ENCODE assay signal across 7 mouse cellular contexts in genomic region chr6:4762252-4762651, GRCm38 (mm10). TPM values are rescaled to one million over a fixed set of nuclear protein-coding genes. Genes with fewer than 3 reads are reported as not detected.
DNase-seq lines count a peak whose midpoint lies in the region; ATAC-seq and TF ChIP-seq lines count a peak whose summit lies in the region.

No protein-coding gene starts in this region.

- H3K36me3 ChIP-seq in limb, embryonic 11.5 days (ENCODE audit: control insufficient read depth, insufficient read depth, low read length): peaks cover 4% of the 10 kb centered on the region; the same call in 1 of the 2 replicates
- peaks cover 33% of the 10 kb centered on the region for H3K36me3 ChIP-seq in limb, embryonic 10.5 days
- H3K36me3 ChIP-seq in limb, embryonic 14.5 days (ENCODE audit: control insufficient read depth, insufficient read depth, low read length): no peaks in the 10 kb centered on the region
- H3K36me3 ChIP-seq in splenic B cell, adult 2 months (ENCODE audit: control insufficient read depth, insufficient read depth, low read length, poor library complexity, severe bottlenecking): no peaks in the 10 kb centered on the region

- ATAC-seq in limb, embryonic 11.5 days (ENCODE audit: insufficient number of reproducible peaks, low FRiP score, low TSS enrichment, low read depth): peak; percentile 99
- peak; percentile 77 for ATAC-seq in erythroid progenitor cell, adult 5-6 weeks (replicated peaks; ENCODE audit: low FRiP score, poor library complexity, severe bottlenecking)
- ATAC-seq in limb, embryonic 14.5 days (ENCODE audit: low FRiP score, low read depth): peak; percentile 91
- no peak for ATAC-seq in activated CD4-positive, CD25-positive, alpha-beta regulatory T cell, adult 4 months

- no peak overlapping the region for H3K4me2 ChIP-seq in limb, embryonic 11.5 days (ENCODE audit: low read depth, severe bottlenecking)
- no peak overlapping the region for H3K4me2 ChIP-seq in limb, embryonic 14.5 days (replicated peaks; ENCODE audit: low read depth, low read length, severe bottlenecking)

- no peak for DNase-seq in limb, embryonic 11.5 days (ENCODE audit: low spot score)
- no peak for DNase-seq in limb, embryonic 10.5 days (ENCODE audit: low spot score)
- no peak for DNase-seq in limb, embryonic 14.5 days (ENCODE audit: low spot score)
- DNase-seq in splenic B cell, adult 2 months (ENCODE audit: low read depth, low spot score): peak; percentile 16
- no peak for DNase-seq in right cerebral cortex, postnatal 25 days

- H3K27ac ChIP-seq in limb, embryonic 11.5 days (replicated peaks; ENCODE audit: low read depth, low read length): no peak overlapping the region
- no peak overlapping the region for H3K27ac ChIP-seq in limb, embryonic 10.5 days
- no peak overlapping the region for H3K27ac ChIP-seq in limb, embryonic 14.5 days (replicated peaks; ENCODE audit: low read depth, low read length)

- no peaks in the 10 kb centered on the region for H3K4me1 ChIP-seq in limb, embryonic 11.5 days (ENCODE audit: control insufficient read depth, insufficient read depth, low read length)
- H3K4me1 ChIP-seq in limb, embryonic 10.5 days: no peaks in the 10 kb centered on the region
- no peaks in the 10 kb centered on the region for H3K4me1 ChIP-seq in limb, embryonic 14.5 days (ENCODE audit: control insufficient read depth, insufficient read depth, low read length)

- no peaks in the 10 kb centered on the region for H3K9me3 ChIP-seq in limb, embryonic 11.5 days (ENCODE audit: control insufficient read depth, low read length)
- no peaks in the 10 kb centered on the region for H3K9me3 ChIP-seq in limb, embryonic 10.5 days (replicated peaks)
- no peaks in the 10 kb centered on the region for H3K9me3 ChIP-seq in limb, embryonic 14.5 days (ENCODE audit: control insufficient read depth, low read length)

- no peaks in the 10 kb centered on the region for H3K27me3 ChIP-seq in limb, embryonic 11.5 days (ENCODE audit: control insufficient read depth, insufficient read depth, low read length)
- H3K27me3 ChIP-seq in limb, embryonic 10.5 days (ENCODE audit: low read depth, poor library complexity, severe bottlenecking): no peaks in the 10 kb centered on the region
- H3K27me3 ChIP-seq in limb, embryonic 14.5 days (ENCODE audit: control insufficient read depth, insufficient read depth, low read length): no peaks in the 10 kb centered on the region
- H3K27me3 ChIP-seq in splenic B cell, adult 2 months (ENCODE audit: control insufficient read depth, insufficient read depth, low read length, poor library complexity, severe bottlenecking): no peaks in the 10 kb centered on the region

- no peak for TF ChIP-seq POLR2A in limb, embryonic 14.5 days (IDR thresholded peaks at IDR 0.05; ENCODE audit: borderline replicate concordance, extremely low read depth, insufficient read depth, insufficient read length)

- H3K9ac ChIP-seq in limb, embryonic 11.5 days (ENCODE audit: low read length): no peak overlapping the region
- H3K9ac ChIP-seq in limb, embryonic 14.5 days (ENCODE audit: low read depth, low read length, severe bottlenecking): no peak overlapping the region

- no peak overlapping the region for H3K4me3 ChIP-seq in limb, embryonic 11.5 days (ENCODE audit: low read depth, low read length)
- H3K4me3 ChIP-seq in limb, embryonic 10.5 days: no peak overlapping the region
- no peak overlapping the region for H3K4me3 ChIP-seq in limb, embryonic 14.5 days (replicated peaks; ENCODE audit: low read length)

- WGBS in limb, embryonic 11.5 days: 22% methylated on average over 2 of the region's 2 CpGs
- WGBS in limb, embryonic 10.5 days: 41% methylated on average over 2 of the region's 2 CpGs
- WGBS in limb, embryonic 14.5 days: 44% methylated on average over 2 of the region's 2 CpGs

RNA-seq across cellular contexts. Expression of gene Peg10, which starts 15.1 kb away (rescaled TPM):
- polyA plus RNA-seq in limb, embryonic 11.5 days (2014; fragmentation: Nextera tagmentation; extraction: Ambion mirVana): 38.9 and 40.0 TPM in 2 replicates
- polyA plus RNA-seq in limb, embryonic 10.5 days (2016; fragmentation: Nextera tagmentation; extraction: Ambion mirVana): 32.7 and 33.5 TPM in 2 replicates
- not detected in 2 replicates for total RNA-seq in erythroid progenitor cell, adult 5-6 weeks (2015; ENCODE audit: low replicate concordance)
- total RNA-seq in erythroid progenitor cell, adult 5-6 weeks (2017; ENCODE audit: low replicate concordance): 0.13 TPM in 1 of 2 replicates, not detected in the other
- polyA plus RNA-seq in limb, embryonic 14.5 days (2012; rRNA removed): 138 and 171 TPM in 2 replicates
- 12.7 and 13.8 TPM in 2 replicates for polyA plus RNA-seq in limb, embryonic 14.5 days (2014; fragmentation: Nextera tagmentation; extraction: Ambion mirVana)
- polyA plus RNA-seq in activated CD4-positive, CD25-positive, alpha-beta regulatory T cell, adult 4 months (2017; shearing (Covaris generic)): under 1 TPM in 1 of 2 experiments, not detected in 1; 0.08 TPM

RNA-seq across cellular contexts. Expression of gene Sgce, which starts 15.2 kb away (rescaled TPM):
- polyA plus RNA-seq in limb, embryonic 11.5 days (2014; fragmentation: Nextera tagmentation; extraction: Ambion mirVana): 49.3 and 53.4 TPM in 2 replicates
- 38.5 and 52.3 TPM in 2 replicates for polyA plus RNA-seq in limb, embryonic 10.5 days (2016; fragmentation: Nextera tagmentation; extraction: Ambion mirVana)
- 3.4 TPM in 1 of 2 replicates, not detected in the other for total RNA-seq in erythroid progenitor cell, adult 5-6 weeks (2015; ENCODE audit: low replicate concordance)
- 0.64 TPM in 1 of 2 replicates, not detected in the other for total RNA-seq in erythroid progenitor cell, adult 5-6 weeks (2017; ENCODE audit: low replicate concordance)
- polyA plus RNA-seq in limb, embryonic 14.5 days (2012; rRNA removed): 54.8 and 62.0 TPM in 2 replicates
- polyA plus RNA-seq in limb, embryonic 14.5 days (2014; fragmentation: Nextera tagmentation; extraction: Ambion mirVana): 63.6 and 66.1 TPM in 2 replicates
- under 1 TPM in 1 of 2 experiments, not detected in 1; 0.54 TPM for polyA plus RNA-seq in activated CD4-positive, CD25-positive, alpha-beta regulatory T cell, adult 4 months (2017; shearing (Covaris generic))

Comparison
In these comparisons a context has a peak if more than half of its experiments do, and no peak if none do; other contexts are left out.
1. RNA of gene Peg10, which starts 15.1 kb away (polyA plus RNA-seq): 12.7 to 171 TPM in limb, embryonic 14.5 days, 38.9 to 40.0 TPM in limb, embryonic 11.5 days and 32.7 to 33.5 TPM in limb, embryonic 10.5 days; 0.08 TPM in activated CD4-positive, CD25-positive, alpha-beta regulatory T cell, adult 4 months; every median in the first group is over 10 times any median in the second.
2. RNA of gene Sgce, which starts 15.2 kb away (polyA plus RNA-seq): 54.8 to 66.1 TPM in limb, embryonic 14.5 days, 49.3 to 53.4 TPM in limb, embryonic 11.5 days and 38.5 to 52.3 TPM in limb, embryonic 10.5 days; 0.54 TPM in activated CD4-positive, CD25-positive, alpha-beta regulatory T cell, adult 4 months; every median in the first group is over 10 times any median in the second.